Mouse (Mus musculus) lung, postnatal 25 days (tissue): ENCODE results near the gene Jtb.

Experiments used
- DNase-seq: peaks from one replicate; pipeline ENCODE4 v3.0.0; 2022; ENCODE audit warnings: low spot score

Gene Jtb

GRCm38 (mm10) chr3:90263121-90263771, 31.8 kb downstream of the Jtb start:
- no peak for DNase-seq

DNA sequence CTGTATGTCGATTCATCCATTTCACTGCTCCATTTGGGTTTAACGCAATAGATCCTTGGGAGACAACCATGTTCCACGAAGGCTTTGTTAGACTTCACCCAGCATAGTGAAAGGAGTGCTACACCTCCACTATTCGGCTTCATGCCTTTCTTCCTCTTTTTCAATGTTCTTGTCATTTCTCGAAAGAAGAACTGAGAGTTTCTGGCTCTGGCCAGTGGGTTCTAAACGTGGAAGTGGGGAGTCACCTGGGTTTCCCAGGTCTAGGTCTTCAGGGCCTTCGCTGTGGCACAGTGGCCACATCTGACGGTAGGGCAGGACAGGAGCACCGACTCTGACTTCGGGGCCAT, 33.3 kb downstream of the Jtb start:
- DNase-seq: no peak

GRCm38 (mm10) chr3:90265034-90265931, 33.9 kb downstream of the Jtb start, which contains the start of gene Dennd4b:
Gene Dennd4b (plus strand): TSS chr3:90265185.
- peak; percentile 93 for DNase-seq

DNA sequence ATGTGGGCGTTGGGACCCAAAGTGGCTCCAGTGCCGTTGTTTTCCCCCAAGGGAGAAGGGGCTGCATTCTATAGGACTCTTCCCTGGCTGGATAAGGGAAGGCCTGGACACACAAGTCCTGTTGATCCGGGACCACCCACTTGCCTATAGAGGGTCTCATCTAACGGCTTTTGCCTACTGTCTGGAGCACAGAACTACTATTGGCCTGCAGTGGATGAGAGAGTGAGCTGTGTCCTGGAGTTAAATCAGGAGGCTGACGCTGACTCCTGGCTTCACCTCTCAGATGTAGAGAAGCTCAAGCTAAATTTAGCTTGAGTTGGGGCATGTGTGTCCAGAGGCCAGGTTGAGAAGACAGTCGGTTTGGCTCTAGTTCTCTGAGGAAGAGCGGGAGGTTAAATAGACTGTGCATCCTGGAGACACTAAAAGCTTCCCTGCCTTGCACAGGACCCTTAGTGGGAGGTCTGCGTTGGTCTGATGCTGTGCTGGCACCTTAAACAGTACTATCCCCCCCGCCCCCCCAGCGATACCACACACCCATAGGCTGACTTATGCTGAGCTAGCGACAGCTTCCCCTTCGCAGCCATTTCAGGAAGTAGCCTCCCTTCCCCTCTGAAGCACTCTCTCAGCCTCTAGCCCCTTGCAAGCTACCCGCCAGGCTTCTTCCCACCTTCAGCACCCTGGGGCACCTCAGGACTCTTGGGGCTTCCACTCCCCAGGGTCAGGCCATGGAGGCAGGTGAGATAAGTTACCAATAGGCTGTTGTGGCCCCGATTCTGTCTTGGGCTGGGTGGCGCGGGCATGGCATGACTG, 34.7 kb downstream of the Jtb start:
- peak; percentile 36 for DNase-seq

DNA sequence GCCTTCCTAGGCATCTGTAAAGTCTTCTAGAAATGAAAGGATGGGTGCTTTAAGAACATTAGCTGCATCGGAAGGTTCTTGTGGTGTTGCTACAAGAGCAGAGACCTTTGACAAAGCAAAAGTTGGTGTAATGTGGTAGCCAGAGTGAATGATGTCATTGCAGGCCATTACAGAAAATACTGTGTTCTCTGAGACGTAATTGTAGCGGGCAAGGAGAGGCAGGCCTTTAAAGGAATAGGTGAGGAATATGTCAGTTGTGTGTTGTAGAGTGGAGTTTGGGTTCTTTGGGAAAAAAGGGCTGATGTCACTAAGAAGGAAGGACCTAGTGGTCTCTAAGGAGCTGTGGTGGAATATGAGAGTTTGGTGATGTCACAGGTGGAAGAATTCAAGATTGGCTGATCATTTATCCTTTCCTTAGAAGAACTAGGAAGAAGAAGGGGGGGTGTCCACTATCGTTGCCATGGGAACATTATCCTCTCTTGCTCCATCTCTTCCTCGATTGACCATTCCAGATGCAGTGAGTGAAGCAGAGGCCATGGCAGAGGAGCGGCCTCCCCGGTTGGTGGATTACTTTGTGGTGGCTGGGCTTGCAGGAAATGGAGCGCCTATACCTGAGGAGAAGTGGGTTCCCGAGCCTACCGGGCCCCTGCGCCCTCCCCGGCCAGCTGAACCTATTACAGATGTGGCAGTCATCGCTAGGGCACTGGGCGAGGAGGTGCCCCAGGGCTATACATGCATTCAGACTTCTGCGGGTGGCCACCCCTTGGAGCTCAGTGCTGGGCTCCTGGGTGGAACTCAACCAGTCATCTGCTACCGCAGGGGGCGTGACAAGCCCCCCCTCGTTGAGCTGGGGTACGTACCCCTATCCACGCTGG, 35.7 kb downstream of the Jtb start:
- no peak for DNase-seq

- DNase-seq: no peak
Measured at GRCm38 (mm10) chr3:90268190-90268589, 36.8 kb downstream of the Jtb start.

- no peak for DNase-seq
Measured at GRCm38 (mm10) chr3:90268971-90269370, 37.6 kb downstream of the Jtb start.

- no peak for DNase-seq
Measured at GRCm38 (mm10) chr3:90270784-90271183, 39.4 kb downstream of the Jtb start.

GRCm38 (mm10) chr3:90272170-90272569, 40.8 kb downstream of the Jtb start:
- DNase-seq: no peak

DNA sequence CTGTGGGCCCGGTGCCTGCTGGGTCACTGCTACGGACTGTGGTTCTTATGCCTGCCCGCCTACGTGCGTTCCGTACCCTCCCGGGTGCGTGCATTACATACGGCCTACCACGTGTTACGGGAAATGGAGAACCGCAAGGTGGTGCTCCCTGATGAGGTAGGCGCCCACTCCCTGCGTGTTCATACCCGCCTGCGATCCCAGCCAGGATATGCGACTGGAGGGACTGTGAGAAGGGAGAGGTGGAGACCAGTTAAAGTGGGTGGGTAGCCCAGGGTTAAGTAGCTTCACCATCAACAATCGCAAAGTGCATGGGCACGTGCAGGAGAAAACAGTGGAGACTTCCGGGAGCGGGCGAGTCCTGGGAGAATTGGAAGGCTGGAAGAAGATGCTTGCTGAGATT, 42.5 kb downstream of the Jtb start:
- DNase-seq: no peak

GRCm38 (mm10) chr3:90275286-90275685, 43.9 kb downstream of the Jtb start:
- no peak for DNase-seq

GRCm38 (mm10) chr3:90276858-90277257, 45.5 kb downstream of the Jtb start:
- no peak for DNase-seq

GRCm38 (mm10) chr3:90277793-90278192, 46.4 kb downstream of the Jtb start:
- DNase-seq: no peak

GRCm38 (mm10) chr3:90278211-90278610, 46.8 kb downstream of the Jtb start:
- DNase-seq: no peak

DNA sequence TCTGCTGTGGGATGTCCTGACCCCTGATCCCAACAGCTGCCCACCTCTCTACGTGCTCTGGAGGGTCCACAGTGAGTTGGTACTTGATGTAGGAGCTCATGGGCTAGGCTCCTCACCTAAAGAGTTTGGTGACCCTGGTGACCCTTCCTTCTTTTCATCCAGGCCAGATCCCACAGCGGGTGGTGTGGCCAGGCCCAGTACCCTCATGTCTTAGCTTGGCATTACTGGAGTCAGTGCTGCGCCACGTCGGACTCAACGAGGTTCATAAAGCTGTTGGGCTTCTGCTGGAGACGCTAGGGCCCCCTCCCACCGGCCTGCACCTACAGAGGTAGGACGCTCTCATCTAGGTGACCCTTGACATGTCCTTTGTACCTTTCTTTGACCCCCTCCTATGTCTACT, 47.8 kb downstream of the Jtb start:
- no peak for DNase-seq

GRCm38 (mm10) chr3:90279743-90280142, 48.3 kb downstream of the Jtb start:
- no peak for DNase-seq

DNA sequence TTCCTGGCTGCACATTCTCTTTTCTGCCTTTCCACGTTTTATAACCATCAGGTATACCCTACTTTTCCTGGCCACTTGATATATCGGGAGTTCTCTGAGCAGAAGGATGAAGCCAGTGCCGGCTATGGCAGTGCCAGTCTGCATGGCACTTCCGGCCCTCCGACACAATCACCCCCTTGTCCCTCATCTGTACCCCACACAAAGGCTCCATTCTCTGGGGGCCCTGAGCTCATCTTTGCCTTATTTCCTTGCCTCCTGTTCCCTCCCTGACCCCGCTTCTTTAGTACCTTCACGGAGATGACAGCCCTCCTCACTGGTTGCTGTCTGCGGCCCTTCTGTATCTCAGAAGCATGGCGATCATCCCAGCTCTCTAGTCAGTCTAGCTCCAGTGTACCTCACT, 49.3 kb downstream of the Jtb start:
- no peak for DNase-seq

GRCm38 (mm10) chr3:90284150-90284549, 52.8 kb downstream of the Jtb start:
- no peak for DNase-seq
